Comparison of ENCODE assay signal across 15 mouse cellular contexts in the genomic region with DNA sequence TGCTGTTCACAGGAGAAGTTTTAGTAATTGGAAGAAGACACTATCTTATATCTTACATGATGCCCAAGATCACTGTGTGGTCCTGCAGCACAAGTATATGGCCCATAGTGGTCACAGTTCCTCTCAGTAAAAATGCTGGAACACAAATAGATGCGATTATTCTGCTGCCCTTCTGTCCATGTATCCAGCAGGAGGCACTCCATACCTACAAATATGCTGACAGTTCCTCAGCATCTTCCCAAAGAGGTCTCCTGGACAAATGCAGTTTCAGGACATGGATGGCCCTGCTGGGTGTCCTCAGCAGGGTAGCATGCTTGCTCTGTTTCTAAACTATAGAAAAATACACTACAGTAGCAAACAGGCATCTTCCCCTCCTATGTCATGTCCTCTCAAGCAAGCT. TPM values are rescaled to one million over a fixed set of nuclear protein-coding genes. Genes with fewer than 3 reads are reported as not detected.
DNase-seq lines count a peak whose midpoint lies in the region; TF ChIP-seq lines count a peak whose summit lies in the region.
"Not testable (repeated sequence)": the region's sequence is repeated elsewhere in the genome, so short reads cannot be mapped to it uniquely, and the experiment has no call there.
"Had no signal": no experiment of that assay in that cellular context is flagged by ENCODE, and none has a peak within 500 bp of the region (broad histone marks: within the 10 kb centered on the region; RNA-seq: fewer than 3 reads in every experiment).

No protein-coding gene starts in this region.

- H3K36me3 ChIP-seq in kidney, adult 2 months (ENCODE audit: control insufficient read depth, insufficient read depth, low read length), result not testable (repeated sequence)

- WGBS in kidney, adult 2 months, result 9% methylated on average over 1 of the region's 1 CpGs

- H3K27ac ChIP-seq in kidney, adult 2 months (ENCODE audit: insufficient read depth, low read depth, low read length), result not testable (repeated sequence)

- TF ChIP-seq POLR2A in kidney, adult 2 months (IDR thresholded peaks at IDR 0.05; ENCODE audit: low read depth, low read length), result not testable (repeated sequence)

- peak; percentile 31; the same call in 1 of the 2 replicates for TF ChIP-seq CTCF in kidney, adult 2 months (conservative IDR thresholded peaks at IDR 0.05; ENCODE audit: insufficient read depth, insufficient read length, low read depth, low read length)

- H3K4me3 ChIP-seq in kidney, adult 2 months (ENCODE audit: insufficient read depth, low read depth, low read length), result not testable (repeated sequence)

- H3K27me3 ChIP-seq in kidney, adult 2 months (replicated peaks; ENCODE audit: control insufficient read depth, insufficient read depth, low read length), result not testable (repeated sequence)

- peak; percentile 10 for DNase-seq in 416B (ENCODE audit: low read depth)
- peak; percentile 11 for DNase-seq in adrenal gland, adult 2 months
- DNase-seq in embryo, embryonic 11 days, result peak; percentile 12
- peak; percentile 9 for DNase-seq in heart, adult 8-10 months (ENCODE audit: low spot score)
- peak; percentile 36 for DNase-seq in kidney, adult 2 months
- DNase-seq in left cerebral cortex, adult 11 months (ENCODE audit: low spot score), result peak; percentile 13
- DNase-seq in lung, postnatal 10 days, result peak; percentile 40
- DNase-seq in right cerebral cortex, adult 18-20 months, result peak; percentile 36

- not testable (repeated sequence) for H3K4me1 ChIP-seq in kidney, adult 2 months (ENCODE audit: control insufficient read depth, insufficient read depth, low read length)

RNA-seq across cellular contexts. Expression of gene Gm7358, which starts 52.4 kb away (rescaled TPM):
- not detected for total RNA-seq in adrenal gland, adult 2 months (2021)
- not detected in 2 replicates for polyA plus RNA-seq in adrenal gland, adult 2 months (2012; rRNA removed)
- not detected for total RNA-seq in heart, adult 8-10 months (2022)
- polyA plus RNA-seq in kidney, adult 2 months (2012; rRNA removed), result not detected in 2 replicates
- total RNA-seq: granulocyte monocyte progenitor cell, adult 5-6 weeks; left cerebral cortex, postnatal 36 days had no signal
- polyA plus RNA-seq: frontal cortex, adult 2 months; hindbrain, embryonic 13.5 days; kidney, embryonic 15.5 days; midbrain, embryonic 12.5 days; neural tube, embryonic 11.5 days had no signal
